Mouse (Mus musculus): ENCODE data around the gene Lepr. TPM values are rescaled to one million over a fixed set of nuclear protein-coding genes. Genes with fewer than 3 reads are reported as not detected.

Lepr gene
- polyA plus RNA-seq (2015; fragmentation: Nextera tagmentation; extraction: Ambion mirVana), result 0.50 and 0.66 TPM in 2 replicates

GRCm38 (mm10) chr4:101717367-101718121, at the start of gene Lepr:
Lepr (plus strand) TSS chr4:101717404.
- Histone ChIP-seq H3K36me3 (no peaks in the 10 kb centered on the region), H3K4me3 (replicated peaks) (peak within 1 kb of the TSS; percentile 35), H3K27ac (no peak within 1 kb of the TSS), H3K27me3 (peaks cover 19% of the 10 kb centered on the region), H3K4me2 (peak within 1 kb of the TSS; percentile 55), H3K9me3 (replicated peaks) (no peaks in the 10 kb centered on the region), H3K4me1 (replicated peaks) (no peaks in the 10 kb centered on the region), H3K9ac (no peak within 1 kb of the TSS)
- 2% methylated on average over 50 of the region's 50 CpGs for WGBS (ENCODE audit: insufficient replicate concordance)
- ATAC-seq (ENCODE audit: low read depth), result no peak
- no peak for DNase-seq

GRCm38 (mm10) chr4:101669161-101669560, 48.0 kb upstream of the Lepr start:
- Histone ChIP-seq H3K27ac (no peak overlapping the region), H3K4me1 (replicated peaks) (no peaks in the 10 kb centered on the region), H3K4me3 (replicated peaks) (no peak overlapping the region), H3K4me2 (no peak overlapping the region), H3K9me3 (replicated peaks) (no peaks in the 10 kb centered on the region; the same call in 1 of the 2 replicates), H3K27me3 (no peaks in the 10 kb centered on the region), H3K9ac (no peak overlapping the region), H3K36me3 (peaks cover 2% of the 10 kb centered on the region; the same call in 1 of the 2 replicates)
- DNase-seq, result no peak
- 66% methylated on average over 5 of the region's 5 CpGs for WGBS (ENCODE audit: insufficient replicate concordance)
- ATAC-seq (ENCODE audit: low read depth), result no peak

- 70% methylated on average over 5 of the region's 5 CpGs for WGBS (ENCODE audit: insufficient replicate concordance)
- H3K9ac ChIP-seq, result no peak overlapping the region
Observed at GRCm38 (mm10) chr4:101669811-101670210, 47.4 kb upstream of the Lepr start.

GRCm38 (mm10) chr4:101674790-101675189, 42.4 kb upstream of the Lepr start:
- Histone ChIP-seq H3K4me1 (replicated peaks) (no peaks in the 10 kb centered on the region), H3K4me3 (replicated peaks) (no peak overlapping the region), H3K27me3 (no peaks in the 10 kb centered on the region), H3K27ac (no peak overlapping the region), H3K4me2 (no peak overlapping the region), H3K36me3 (no peaks in the 10 kb centered on the region), H3K9ac (no peak overlapping the region), H3K9me3 (replicated peaks) (no peaks in the 10 kb centered on the region)
- ATAC-seq (ENCODE audit: low read depth), result peak; percentile 70
- 43% methylated on average over 5 of the region's 5 CpGs for WGBS (ENCODE audit: insufficient replicate concordance)
- no peak for DNase-seq

More at GRCm38 (mm10) chr4:101669811-101670210, 47.4 kb upstream of the Lepr start:
- Histone ChIP-seq H3K4me3 (replicated peaks) (no peak overlapping the region), H3K4me1 (replicated peaks) (no peaks in the 10 kb centered on the region), H3K36me3 (no peaks in the 10 kb centered on the region), H3K27me3 (no peaks in the 10 kb centered on the region), H3K9me3 (replicated peaks) (no peaks in the 10 kb centered on the region; the same call in 1 of the 2 replicates), H3K27ac (no peak overlapping the region), H3K4me2 (no peak overlapping the region)
- ATAC-seq (ENCODE audit: low read depth) (no peak), DNase-seq (no peak)

- DNase-seq, result no peak
- no peak for ATAC-seq (ENCODE audit: low read depth)
- WGBS (ENCODE audit: insufficient replicate concordance), result 57% methylated on average over 4 of the region's 4 CpGs
Observed at GRCm38 (mm10) chr4:101675726-101676125, 41.5 kb upstream of the Lepr start.

GRCm38 (mm10) chr4:101682620-101683019, 34.6 kb upstream of the Lepr start:
- no peak overlapping the region for H3K4me2 ChIP-seq
- WGBS (ENCODE audit: insufficient replicate concordance), result 62% methylated on average over 4 of the region's 4 CpGs
- ATAC-seq (ENCODE audit: low read depth) (no peak), DNase-seq (no peak)
- H3K9me3 ChIP-seq (replicated peaks), result no peaks in the 10 kb centered on the region
- H3K36me3 ChIP-seq, result no peaks in the 10 kb centered on the region
- H3K4me1 ChIP-seq (replicated peaks), result no peaks in the 10 kb centered on the region
- H3K27me3 ChIP-seq, result no peaks in the 10 kb centered on the region
- H3K27ac ChIP-seq, result no peak overlapping the region
- no peak overlapping the region for H3K9ac ChIP-seq
- H3K4me3 ChIP-seq (replicated peaks), result no peak overlapping the region

More at GRCm38 (mm10) chr4:101675726-101676125, 41.5 kb upstream of the Lepr start:
- H3K4me3 ChIP-seq (replicated peaks), result no peak overlapping the region
- no peaks in the 10 kb centered on the region for H3K4me1 ChIP-seq (replicated peaks)
- no peak overlapping the region for H3K27ac ChIP-seq
- no peak overlapping the region for H3K9ac ChIP-seq
- H3K9me3 ChIP-seq (replicated peaks), result no peaks in the 10 kb centered on the region
- H3K27me3 ChIP-seq, result no peaks in the 10 kb centered on the region
- no peaks in the 10 kb centered on the region for H3K36me3 ChIP-seq
- no peak overlapping the region for H3K4me2 ChIP-seq

GRCm38 (mm10) chr4:101683086-101683485, 34.1 kb upstream of the Lepr start:
- Histone ChIP-seq H3K27me3 (no peaks in the 10 kb centered on the region), H3K9me3 (replicated peaks) (no peaks in the 10 kb centered on the region), H3K9ac (no peak overlapping the region), H3K36me3 (no peaks in the 10 kb centered on the region), H3K4me2 (no peak overlapping the region), H3K27ac (no peak overlapping the region), H3K4me1 (replicated peaks) (no peaks in the 10 kb centered on the region), H3K4me3 (replicated peaks) (no peak overlapping the region)
- ATAC-seq (ENCODE audit: low read depth) (no peak), DNase-seq (no peak)
- 51% methylated on average over 3 of the region's 3 CpGs for WGBS (ENCODE audit: insufficient replicate concordance)

GRCm38 (mm10) chr4:101684821-101685220, 32.4 kb upstream of the Lepr start:
- Histone ChIP-seq H3K4me2 (no peak overlapping the region), H3K27ac (no peak overlapping the region), H3K9ac (no peak overlapping the region), H3K4me1 (replicated peaks) (no peaks in the 10 kb centered on the region), H3K27me3 (no peaks in the 10 kb centered on the region), H3K36me3 (no peaks in the 10 kb centered on the region), H3K4me3 (replicated peaks) (no peak overlapping the region), H3K9me3 (replicated peaks) (no peaks in the 10 kb centered on the region)
- 63% methylated on average over 3 of the region's 3 CpGs for WGBS (ENCODE audit: insufficient replicate concordance)
- ATAC-seq (ENCODE audit: low read depth) (no peak), DNase-seq (no peak)

GRCm38 (mm10) chr4:101686227-101686810, 30.9 kb upstream of the Lepr start:
- Histone ChIP-seq H3K9me3 (replicated peaks) (no peaks in the 10 kb centered on the region), H3K4me3 (replicated peaks) (no peak overlapping the region), H3K36me3 (no peaks in the 10 kb centered on the region), H3K9ac (no peak overlapping the region), H3K27me3 (no peaks in the 10 kb centered on the region), H3K27ac (no peak overlapping the region), H3K4me2 (no peak overlapping the region), H3K4me1 (replicated peaks) (no peaks in the 10 kb centered on the region)
- DNase-seq (no peak), ATAC-seq (ENCODE audit: low read depth) (no peak)
- whole genome bisulfite sequencing (ENCODE audit: insufficient replicate concordance), result 48% methylated on average over 13 of the region's 13 CpGs

GRCm38 (mm10) chr4:101689241-101689640, 28.0 kb upstream of the Lepr start:
- no peak overlapping the region for H3K4me3 ChIP-seq (replicated peaks)
- no peaks in the 10 kb centered on the region for H3K27me3 ChIP-seq
- no peak overlapping the region for H3K4me2 ChIP-seq
- H3K27ac ChIP-seq, result no peak overlapping the region
- H3K9me3 ChIP-seq (replicated peaks), result no peaks in the 10 kb centered on the region
- no peak for ATAC-seq (ENCODE audit: low read depth)
- no peaks in the 10 kb centered on the region for H3K36me3 ChIP-seq
- WGBS (ENCODE audit: insufficient replicate concordance), result 69% methylated on average over 4 of the region's 4 CpGs
- DNase-seq, result no peak
- no peaks in the 10 kb centered on the region for H3K4me1 ChIP-seq (replicated peaks)
- no peak overlapping the region for H3K9ac ChIP-seq

- WGBS (ENCODE audit: insufficient replicate concordance), result 57% methylated on average over 5 of the region's 5 CpGs
- Histone ChIP-seq H3K27me3 (no peaks in the 10 kb centered on the region), H3K9me3 (replicated peaks) (no peaks in the 10 kb centered on the region), H3K9ac (no peak overlapping the region), H3K27ac (no peak overlapping the region), H3K4me2 (no peak overlapping the region), H3K4me3 (replicated peaks) (no peak overlapping the region), H3K36me3 (no peaks in the 10 kb centered on the region), H3K4me1 (replicated peaks) (no peaks in the 10 kb centered on the region)
- ATAC-seq (ENCODE audit: low read depth), result no peak
- DNase-seq, result no peak
Observed at GRCm38 (mm10) chr4:101689645-101690044, 27.6 kb upstream of the Lepr start.

GRCm38 (mm10) chr4:101692892-101693291, 24.3 kb upstream of the Lepr start:
- H3K9ac ChIP-seq, result no peak overlapping the region
- no peak for ATAC-seq (ENCODE audit: low read depth)
- no peaks in the 10 kb centered on the region for H3K4me1 ChIP-seq (replicated peaks)
- no peak overlapping the region for H3K4me2 ChIP-seq
- no peaks in the 10 kb centered on the region for H3K9me3 ChIP-seq (replicated peaks)
- 46% methylated on average over 4 of the region's 4 CpGs for WGBS (ENCODE audit: insufficient replicate concordance)
- no peak overlapping the region for H3K27ac ChIP-seq
- H3K27me3 ChIP-seq, result no peaks in the 10 kb centered on the region
- H3K36me3 ChIP-seq, result no peaks in the 10 kb centered on the region
- no peak for DNase-seq
- no peak overlapping the region for H3K4me3 ChIP-seq (replicated peaks)

Measured in liver, embryonic 13.5 days (tissue).